Mouse (Mus musculus) E14TG2a.4 (cell line): Measurements from ENCODE around the gene Hnrnph2.

ENCODE experiments used
- CTCF ChIP-seq: conservative IDR thresholded peaks from 2 replicates; pipeline ENCODE4 v1.5.1; 2014; ENCODE audit warnings: low read length
- NANOG ChIP-seq: IDR thresholded peaks from 2 replicates; pipeline ENCODE4 v1.6.1; 2014; ENCODE audit warnings: borderline replicate concordance, low read length, mixed read lengths
- POU5F1 ChIP-seq: IDR thresholded peaks from 2 replicates; pipeline ENCODE4 v1.6.1; 2014; ENCODE audit warnings: low read length, borderline replicate concordance

- TF ChIP-seq CTCF (no peak), POU5F1 (no peak), NANOG (no peak)
These were observed 46.4 kb downstream of the Hnrnph2 start for GRCm38 (mm10) chrX:134647421-134647820.
